8 mouse cellular contexts compared by ENCODE assay signal in the genomic region with DNA sequence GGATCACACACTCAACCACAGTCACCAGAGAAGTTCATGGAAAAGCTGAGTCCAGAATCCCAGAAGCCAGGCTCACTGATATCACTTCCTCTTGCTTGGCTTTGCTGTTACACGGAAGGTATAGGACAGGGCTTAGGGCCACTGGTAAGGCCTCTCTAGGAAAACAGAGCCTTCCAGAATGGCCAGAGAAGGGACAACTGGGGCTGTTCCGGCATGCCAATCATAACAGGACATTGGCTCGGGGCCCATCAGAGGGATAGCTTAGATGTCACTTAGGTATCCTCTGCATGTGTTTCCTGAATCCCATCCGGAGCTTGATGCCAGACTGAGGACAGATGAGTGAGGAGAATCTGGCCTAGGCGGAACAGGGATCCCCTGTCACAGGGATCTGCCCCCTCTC.
DNase-seq lines count a peak whose midpoint lies in the region; ATAC-seq lines count a peak whose summit lies in the region.

No protein-coding gene starts in this region.

- intact Hi-C loops in left cerebral cortex, postnatal 25 days (cut with DNase I): loop anchor here (5.0 kb wide), 1 partner anchor 62 kb away; a partner anchor contains a TSS

- no peaks in the 10 kb centered on the region for H3K9me3 ChIP-seq in heart, embryonic 16.5 days (replicated peaks; ENCODE audit: control insufficient read depth, low read length)

- peak overlapping the region; percentile 98 for H3K27ac ChIP-seq in heart, embryonic 16.5 days (ENCODE audit: low read length)

- no peaks in the 10 kb centered on the region for H3K36me3 ChIP-seq in heart, embryonic 16.5 days (ENCODE audit: control insufficient read depth, insufficient read depth)

- peak; percentile 45 for DNase-seq in adrenal gland, postnatal 14 days
- DNase-seq in adrenal gland, postnatal 4 days (ENCODE audit: low spot score in 2 of 2): no peak
- peak; percentile 75 to 82 for DNase-seq in kidney, postnatal 25 days
- DNase-seq in layer of hippocampus, adult 8-10 months (ENCODE audit: low spot score in 2 of 2): no peak
- no peak for DNase-seq in left cerebral cortex, postnatal 25 days (ENCODE audit: low spot score in 2 of 2)
- no peak for DNase-seq in frontal cortex, adult 2 months (ENCODE audit: extremely low spot score in 1 of 2, low spot score in 1 of 2)

- H3K4me3 ChIP-seq in heart, embryonic 16.5 days (ENCODE audit: low read length): no peak overlapping the region

- peak overlapping the region; percentile 63 for H3K4me2 ChIP-seq in heart, embryonic 16.5 days (ENCODE audit: low read depth, low read length)

- peak; percentile 21 for ATAC-seq in heart, embryonic 16.5 days (replicated peaks; ENCODE audit: extremely low read depth, insufficient read depth, low FRiP score)
- ATAC-seq in megakaryocyte progenitor cell, adult 5-6 weeks (replicated peaks; ENCODE audit: poor library complexity): 0 out of 2 replicates have a peak, but pooled peaks have one; percentile 3

- peaks cover 23% of the 10 kb centered on the region for H3K4me1 ChIP-seq in heart, embryonic 16.5 days (ENCODE audit: control insufficient read depth, insufficient read depth, low read length)

- H3K27me3 ChIP-seq in heart, embryonic 16.5 days (ENCODE audit: control insufficient read depth, insufficient read depth, low read length): no peaks in the 10 kb centered on the region; the same call in 1 of the 2 replicates

- peak overlapping the region; percentile 59 for H3K9ac ChIP-seq in heart, embryonic 16.5 days (ENCODE audit: low read length)

- 43% methylated on average over 5 of the region's 5 CpGs for WGBS in heart, embryonic 16.5 days

Comparison
In these comparisons a context has a peak if more than half of its experiments do, and no peak if none do; other contexts are left out.
1. DNase-seq: peak in adrenal gland, postnatal 14 days (single experiment) and kidney, postnatal 25 days (2 of 2); none in adrenal gland, postnatal 4 days (0 of 2), layer of hippocampus, adult 8-10 months (0 of 2), left cerebral cortex, postnatal 25 days (0 of 2) and frontal cortex, adult 2 months (0 of 2).